Mouse (Mus musculus): ENCODE data around the gene Cpt1c. TPM values are rescaled to one million over a fixed set of nuclear protein-coding genes. Genes with fewer than 3 reads are reported as not detected.
A peak's percentile ranks its signal among the peaks of the same experiment; 100 is the strongest.

Cpt1c gene
- polyA plus RNA-seq, 1 experiment, result not detected

- Histone ChIP-seq H3K4me1 (ENCODE audit: control insufficient read depth, insufficient read depth, low read length) (peaks cover 32% of the 10 kb centered on the region), H3K4me3 (ENCODE audit: insufficient read depth, low read depth, low read length) (no peak overlapping the region), H3K27ac (ENCODE audit: insufficient read depth, low read depth, low read length) (peak overlapping the region; percentile 43; the same call in 1 of the 2 replicates)
- no peak for TF ChIP-seq POLR2A (IDR thresholded peaks at IDR 0.05; ENCODE audit: insufficient read depth, low read depth, low read length)
- no peak for TF ChIP-seq CTCF (IDR thresholded peaks at IDR 0.05; ENCODE audit: insufficient read depth, low read depth, low read length)
- WGBS, result 11% methylated on average over 6 of the region's 6 CpGs
These were observed 417 bp upstream of the Cpt1c start for GRCm38 (mm10) chr7:44975117-44975419.

GRCm38 (mm10) chr7:44973415-44974130 is 1.1 kb downstream of the Cpt1c start:
- 11% methylated on average over 14 of the region's 14 CpGs for WGBS
- Histone ChIP-seq H3K4me3 (ENCODE audit: insufficient read depth, low read depth, low read length) (peak overlapping the region; percentile 70), H3K27ac (ENCODE audit: insufficient read depth, low read depth, low read length) (peak overlapping the region; percentile 93), H3K4me1 (ENCODE audit: control insufficient read depth, insufficient read depth, low read length) (peaks cover 32% of the 10 kb centered on the region)
- TF ChIP-seq CTCF (IDR thresholded peaks at IDR 0.05; ENCODE audit: insufficient read depth, low read depth, low read length) (no peak), POLR2A (IDR thresholded peaks at IDR 0.05; ENCODE audit: insufficient read depth, low read depth, low read length) (no peak)

- Histone ChIP-seq H3K4me3 (ENCODE audit: insufficient read depth, low read depth, low read length) (peak overlapping the region; percentile 55; the same call in 1 of the 2 replicates), H3K4me1 (ENCODE audit: control insufficient read depth, insufficient read depth, low read length) (peaks cover 32% of the 10 kb centered on the region), H3K27ac (ENCODE audit: insufficient read depth, low read depth, low read length) (no peak overlapping the region)
- 66% methylated on average over 7 of the region's 7 CpGs for WGBS
- TF ChIP-seq CTCF (IDR thresholded peaks at IDR 0.05; ENCODE audit: insufficient read depth, low read depth, low read length) (no peak), POLR2A (IDR thresholded peaks at IDR 0.05; ENCODE audit: insufficient read depth, low read depth, low read length) (no peak)
These were observed 3.5 kb downstream of the Cpt1c start for GRCm38 (mm10) chr7:44971142-44971541.

- Histone ChIP-seq H3K4me3 (ENCODE audit: insufficient read depth, low read depth, low read length) (peak overlapping the region; percentile 55), H3K27ac (ENCODE audit: insufficient read depth, low read depth, low read length) (peak overlapping the region; percentile 39), H3K4me1 (ENCODE audit: control insufficient read depth, insufficient read depth, low read length) (peaks cover 31% of the 10 kb centered on the region)
- WGBS, result 3% methylated on average over 36 of the region's 36 CpGs
- TF ChIP-seq POLR2A (IDR thresholded peaks at IDR 0.05; ENCODE audit: insufficient read depth, low read depth, low read length), result no peak
- no peak for TF ChIP-seq CTCF (IDR thresholded peaks at IDR 0.05; ENCODE audit: insufficient read depth, low read depth, low read length)
These were observed 4.4 kb downstream of the Cpt1c start for GRCm38 (mm10) chr7:44970231-44970691.

GRCm38 (mm10) chr7:44966638-44967037 is 8.0 kb downstream of the Cpt1c start:
- TF ChIP-seq POLR2A (IDR thresholded peaks at IDR 0.05; ENCODE audit: insufficient read depth, low read depth, low read length), result no peak
- no peak for TF ChIP-seq CTCF (IDR thresholded peaks at IDR 0.05; ENCODE audit: insufficient read depth, low read depth, low read length)
- Histone ChIP-seq H3K27ac (ENCODE audit: insufficient read depth, low read depth, low read length) (no peak overlapping the region), H3K4me3 (ENCODE audit: insufficient read depth, low read depth, low read length) (no peak overlapping the region), H3K4me1 (ENCODE audit: control insufficient read depth, insufficient read depth, low read length) (peaks cover 15% of the 10 kb centered on the region)
- 84% methylated on average over 15 of the region's 15 CpGs for WGBS

DNA sequence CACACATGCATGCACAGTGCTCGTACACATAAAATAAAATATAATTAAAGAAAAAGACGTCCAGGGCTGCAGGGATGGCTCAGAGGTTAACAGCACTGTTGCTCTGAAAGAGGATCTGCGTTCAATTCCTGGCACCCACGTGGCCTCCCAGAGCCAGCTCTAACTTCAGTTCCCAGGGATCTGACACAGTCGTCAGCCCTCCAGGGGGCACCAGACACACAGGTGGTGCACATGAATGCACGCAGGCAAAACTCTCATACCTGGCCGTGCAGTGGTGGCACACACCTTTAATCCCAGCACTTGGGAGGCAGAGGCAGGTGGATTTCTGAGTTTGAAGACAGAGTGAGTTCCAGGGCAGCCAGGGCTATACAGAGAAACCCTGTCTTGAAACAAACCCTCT is 8.7 kb downstream of the Cpt1c start:
- Histone ChIP-seq H3K4me3 (ENCODE audit: insufficient read depth, low read depth, low read length) (no peak overlapping the region), H3K4me1 (ENCODE audit: control insufficient read depth, insufficient read depth, low read length) (peaks cover 9% of the 10 kb centered on the region), H3K27ac (ENCODE audit: insufficient read depth, low read depth, low read length) (no peak overlapping the region)
- 80% methylated on average over 7 of the region's 7 CpGs for WGBS
- TF ChIP-seq CTCF (IDR thresholded peaks at IDR 0.05; ENCODE audit: insufficient read depth, low read depth, low read length) (no peak), POLR2A (IDR thresholded peaks at IDR 0.05; ENCODE audit: insufficient read depth, low read depth, low read length) (no peak)

DNA sequence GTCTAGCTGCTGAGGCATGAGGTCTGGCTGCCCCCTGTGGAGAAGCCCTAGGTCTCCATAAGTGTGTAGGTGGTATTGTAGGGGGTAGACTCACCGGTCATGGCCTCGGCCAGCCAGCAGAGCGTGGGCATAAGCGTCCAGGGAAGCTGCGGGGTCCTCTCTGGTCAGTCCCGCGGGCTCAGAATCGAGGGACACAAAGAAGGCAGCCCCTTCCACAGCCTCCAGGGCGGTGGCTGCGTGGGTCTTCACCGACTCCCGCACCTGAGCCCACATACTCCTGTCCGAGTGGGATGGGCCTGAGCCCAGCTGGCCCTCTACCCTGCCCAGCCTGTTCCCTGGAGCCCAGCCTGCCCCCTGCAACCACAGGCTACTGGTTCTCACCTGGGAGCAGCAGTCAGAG is 9.7 kb downstream of the Cpt1c start:
- Histone ChIP-seq H3K4me3 (ENCODE audit: insufficient read depth, low read depth, low read length) (no peak overlapping the region), H3K4me1 (ENCODE audit: control insufficient read depth, insufficient read depth, low read length) (no peaks in the 10 kb centered on the region), H3K27ac (ENCODE audit: insufficient read depth, low read depth, low read length) (no peak overlapping the region)
- TF ChIP-seq POLR2A (IDR thresholded peaks at IDR 0.05; ENCODE audit: insufficient read depth, low read depth, low read length) (0 out of 2 replicates have a peak, but pooled peaks have one; percentile 16), CTCF (IDR thresholded peaks at IDR 0.05; ENCODE audit: insufficient read depth, low read depth, low read length) (no peak)
- 96% methylated on average over 13 of the region's 13 CpGs for WGBS

DNA sequence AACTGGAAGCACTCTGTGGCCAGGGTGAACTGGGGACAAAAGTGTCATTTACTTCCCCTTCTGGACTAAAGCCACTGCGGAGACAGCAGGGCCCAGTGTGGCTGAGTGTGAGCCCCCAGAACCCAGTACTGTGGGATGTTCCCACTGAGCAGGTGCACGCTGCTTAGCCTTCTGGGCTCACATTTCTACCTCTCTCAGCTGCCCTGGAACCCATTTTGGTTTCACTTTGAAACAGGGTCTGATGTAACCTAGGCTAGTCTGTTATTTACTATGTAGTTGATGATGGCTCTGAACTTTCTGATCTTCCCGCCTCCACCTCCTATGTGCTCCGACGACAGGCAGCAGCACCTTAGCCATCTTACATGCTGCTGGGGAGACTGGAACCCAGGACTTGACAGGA is 11.8 kb downstream of the Cpt1c start:
- Histone ChIP-seq H3K27ac (ENCODE audit: insufficient read depth, low read depth, low read length) (no peak overlapping the region), H3K4me3 (ENCODE audit: insufficient read depth, low read depth, low read length) (no peak overlapping the region), H3K4me1 (ENCODE audit: control insufficient read depth, insufficient read depth, low read length) (no peaks in the 10 kb centered on the region)
- TF ChIP-seq CTCF (IDR thresholded peaks at IDR 0.05; ENCODE audit: insufficient read depth, low read depth, low read length) (no peak), POLR2A (IDR thresholded peaks at IDR 0.05; ENCODE audit: insufficient read depth, low read depth, low read length) (no peak)
- 91% methylated on average over 5 of the region's 5 CpGs for WGBS

- WGBS, result 79% methylated on average over 8 of the region's 8 CpGs
- Histone ChIP-seq H3K4me1 (ENCODE audit: control insufficient read depth, insufficient read depth, low read length) (no peaks in the 10 kb centered on the region), H3K4me3 (ENCODE audit: insufficient read depth, low read depth, low read length) (no peak overlapping the region), H3K27ac (ENCODE audit: insufficient read depth, low read depth, low read length) (no peak overlapping the region)
- TF ChIP-seq CTCF (IDR thresholded peaks at IDR 0.05; ENCODE audit: insufficient read depth, low read depth, low read length) (no peak), POLR2A (IDR thresholded peaks at IDR 0.05; ENCODE audit: insufficient read depth, low read depth, low read length) (no peak)
These were observed 12.3 kb downstream of the Cpt1c start for GRCm38 (mm10) chr7:44962337-44962736.
